ENCODE assay signal across 10 mouse cellular contexts in the genomic region with DNA sequence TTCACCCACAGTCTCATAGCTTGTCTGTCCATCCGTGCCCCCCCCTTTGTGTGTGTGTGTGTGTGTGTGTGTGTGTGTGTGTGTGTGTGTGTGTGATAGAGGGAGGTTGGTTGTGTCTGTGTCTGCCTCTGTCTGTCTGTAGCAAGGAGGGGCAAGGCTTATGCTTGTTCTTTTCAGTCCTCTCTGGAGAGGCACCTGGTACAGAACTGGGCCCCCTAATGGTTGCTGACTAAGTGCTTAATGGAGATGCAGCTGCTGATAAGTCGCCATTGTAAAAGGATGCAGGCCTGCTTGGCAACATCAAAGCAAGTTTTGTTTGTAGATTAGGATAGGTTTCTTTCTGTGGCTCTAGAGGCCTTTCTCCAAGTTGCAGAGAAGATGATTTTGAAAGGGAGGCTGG.
DNase-seq lines count a peak whose midpoint lies in the region; ATAC-seq and TF ChIP-seq lines count a peak whose summit lies in the region.
"Had no signal": no experiment of that assay in that cellular context is flagged by ENCODE, and none has a peak within 500 bp of the region (broad histone marks: within the 10 kb centered on the region; RNA-seq: fewer than 3 reads in every experiment).

No protein-coding gene starts in this region.

- H3K9me3 ChIP-seq in heart, embryonic 10.5 days = no peaks in the 10 kb centered on the region
- H3K9me3 ChIP-seq in lung, postnatal 0 days (ENCODE audit: low read length) = no peaks in the 10 kb centered on the region
- no peaks in the 10 kb centered on the region for H3K9me3 ChIP-seq in intestine, embryonic 15.5 days
- no peaks in the 10 kb centered on the region for H3K9me3 ChIP-seq in stomach, embryonic 16.5 days (replicated peaks; ENCODE audit: control insufficient read depth, low read length)

- H3K36me3 ChIP-seq in heart, embryonic 10.5 days = 0 out of 2 replicates have a peak, but pooled peaks cover 4% of the 10 kb centered on the region
- no peaks in the 10 kb centered on the region for H3K36me3 ChIP-seq in lung, postnatal 0 days (ENCODE audit: insufficient read depth, low read length)
- no peaks in the 10 kb centered on the region for H3K36me3 ChIP-seq in intestine, embryonic 15.5 days
- H3K36me3 ChIP-seq in stomach, embryonic 16.5 days (ENCODE audit: control insufficient read depth, insufficient read depth, low read length) = no peaks in the 10 kb centered on the region

- no peak overlapping the region for H3K9ac ChIP-seq in lung, postnatal 0 days (replicated peaks; ENCODE audit: low read depth)
- H3K9ac ChIP-seq in intestine, embryonic 15.5 days = no peak overlapping the region
- H3K9ac ChIP-seq in stomach, embryonic 16.5 days (ENCODE audit: low read length) = no peak overlapping the region

- TF ChIP-seq EP300 in lung, postnatal 0 days (IDR thresholded peaks at IDR 0.05) = no peak

- peak overlapping the region; percentile 75 for H3K27ac ChIP-seq in heart, embryonic 10.5 days
- peak overlapping the region; percentile 54; the same call in 1 of the 2 replicates for H3K27ac ChIP-seq in lung, postnatal 0 days (ENCODE audit: low read length)
- H3K27ac ChIP-seq in intestine, embryonic 15.5 days = no peak overlapping the region
- H3K27ac ChIP-seq in stomach, embryonic 16.5 days (ENCODE audit: low read length) = no peak overlapping the region

- no peak overlapping the region for H3K4me2 ChIP-seq in lung, postnatal 0 days (replicated peaks; ENCODE audit: low read depth, low read length)
- no peak overlapping the region for H3K4me2 ChIP-seq in intestine, embryonic 15.5 days (replicated peaks)
- no peak overlapping the region for H3K4me2 ChIP-seq in stomach, embryonic 16.5 days (ENCODE audit: low read depth, low read length)
- H3K4me2 ChIP-seq: liver, embryonic 11.5 days had no signal

- no peak for DNase-seq in heart, embryonic 10.5 days (ENCODE audit: low spot score)
- DNase-seq in heart, adult 18-20 months = no peak
- DNase-seq in lung, postnatal 0 days (ENCODE audit: low spot score) = no peak
- no peak for DNase-seq in lung, postnatal 14 days
- DNase-seq in layer of hippocampus, adult 8-10 months (ENCODE audit: low spot score in 2 of 2) = no peak
- DNase-seq in urinary bladder, postnatal 10 days (ENCODE audit: low spot score) = no peak
- DNase-seq: kidney, adult 2 months had no signal

- H3K4me3 ChIP-seq in heart, embryonic 10.5 days = no peak overlapping the region
- no peak overlapping the region for H3K4me3 ChIP-seq in lung, postnatal 0 days (ENCODE audit: low read depth, low read length)
- no peak overlapping the region for H3K4me3 ChIP-seq in intestine, embryonic 15.5 days (replicated peaks)
- no peak overlapping the region for H3K4me3 ChIP-seq in stomach, embryonic 16.5 days (replicated peaks; ENCODE audit: low read length)

- peaks cover 84% of the 10 kb centered on the region for H3K4me1 ChIP-seq in heart, embryonic 10.5 days
- H3K4me1 ChIP-seq in lung, postnatal 0 days (ENCODE audit: insufficient read depth, low read depth, low read length) = no peaks in the 10 kb centered on the region; the same call in 1 of the 2 replicates
- H3K4me1 ChIP-seq in intestine, embryonic 15.5 days (replicated peaks) = peaks cover 25% of the 10 kb centered on the region
- H3K4me1 ChIP-seq in stomach, embryonic 16.5 days (ENCODE audit: control insufficient read depth, insufficient read depth, low read length) = peaks cover 25% of the 10 kb centered on the region

- ATAC-seq in lung, postnatal 0 days = peak; percentile 14; the same call in 1 of the 2 replicates
- ATAC-seq in intestine, embryonic 15.5 days = peak; percentile 52; the same call in 1 of the 2 replicates
- ATAC-seq in stomach, embryonic 16.5 days (ENCODE audit: insufficient read depth, low FRiP score) = 0 out of 2 replicates have a peak, but pooled peaks have one; percentile 27

- 3% methylated on average over 2 of the region's 2 CpGs for WGBS in heart, embryonic 10.5 days
- 23% methylated on average over 2 of the region's 2 CpGs for WGBS in lung, postnatal 0 days
- 9% methylated on average over 2 of the region's 2 CpGs for WGBS in intestine, embryonic 15.5 days
- WGBS in stomach, embryonic 16.5 days = 16% methylated on average over 2 of the region's 2 CpGs

- peak; percentile 24 for TF ChIP-seq CTCF in lung, postnatal 0 days (IDR thresholded peaks at IDR 0.05)

- H3K27me3 ChIP-seq in heart, embryonic 10.5 days (ENCODE audit: insufficient read depth, poor library complexity, severe bottlenecking) = no peaks in the 10 kb centered on the region
- H3K27me3 ChIP-seq in lung, postnatal 0 days (replicated peaks; ENCODE audit: insufficient read depth, low read length) = no peaks in the 10 kb centered on the region
- H3K27me3 ChIP-seq in intestine, embryonic 15.5 days (replicated peaks) = no peaks in the 10 kb centered on the region
- H3K27me3 ChIP-seq in stomach, embryonic 16.5 days (ENCODE audit: control insufficient read depth, insufficient read depth, low read length) = no peaks in the 10 kb centered on the region

Comparison
In these comparisons a context has a peak if more than half of its experiments do, and no peak if none do; other contexts are left out.
1. H3K27ac ChIP-seq: peak in heart, embryonic 10.5 days (single experiment) and lung, postnatal 0 days (single experiment); none in intestine, embryonic 15.5 days (single experiment) and stomach, embryonic 16.5 days (single experiment).
2. Peak in every context shown above with its lines, with median percentiles within 50 percentile points of each other: ATAC-seq.